Mouse (Mus musculus): ENCODE results near the gene Sgpp2.

DNA sequence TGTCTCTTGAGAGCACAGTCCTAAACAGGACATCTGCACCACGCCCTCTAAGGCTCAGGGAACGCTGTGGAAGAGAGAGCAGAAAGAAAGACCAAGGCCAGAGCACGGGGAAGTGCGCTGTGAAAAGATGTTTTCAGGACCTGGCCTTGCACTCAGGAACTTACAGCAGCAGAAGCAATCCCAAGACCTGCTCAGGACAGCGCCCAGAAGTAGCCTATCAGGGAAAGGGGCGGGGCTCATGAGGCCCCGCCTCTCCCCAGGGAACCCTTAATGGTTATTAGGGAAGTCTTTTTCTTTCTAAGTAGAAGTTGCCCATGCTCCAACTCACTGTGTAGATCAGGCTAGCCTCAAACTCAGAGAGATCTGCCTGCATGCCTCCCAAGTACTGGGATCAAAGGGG lies 102.5 kb downstream of the Sgpp2 start:
- no peak for TF ChIP-seq CTCF (IDR thresholded peaks at IDR 0.05; ENCODE audit: low read depth, low read length)
- no peak for TF ChIP-seq POLR2AphosphoS5 (IDR thresholded peaks at IDR 0.05; ENCODE audit: insufficient replicate concordance, low read depth, low read length)

All from G1E (cell line).